Mouse (Mus musculus) ES-E14 (cell line): ENCODE measurements around the gene Pak1.

Experiments
- CHD2 ChIP-seq: IDR thresholded peaks from 2 replicates; pipeline ENCODE4 v1.6.1; 2014; ENCODE audit warnings: mild to moderate bottlenecking, low read depth, low read length, inconsistent platforms
- MAFK ChIP-seq: IDR thresholded peaks from 2 replicates; pipeline ENCODE4 v1.6.1; 2014; ENCODE audit warnings: mild to moderate bottlenecking, low read depth, low read length, inconsistent platforms; ENCODE audit not compliant: insufficient read depth
- ZC3H11A ChIP-seq: IDR thresholded peaks from 2 replicates; pipeline ENCODE4 v1.6.1; 2012; ENCODE audit warnings: low read depth, mild to moderate bottlenecking, inconsistent platforms, low read length, borderline replicate concordance
- ZNF384 ChIP-seq: IDR thresholded peaks from 2 replicates; pipeline ENCODE4 v1.6.1; 2012; ENCODE audit warnings: low read depth, low read length, inconsistent platforms

- no peak for TF ChIP-seq ZC3H11A
- no peak for TF ChIP-seq ZNF384
- no peak for TF ChIP-seq MAFK
- no peak for TF ChIP-seq CHD2
Observed at GRCm38 (mm10) chr7:97842332-97842731, 54.0 kb downstream of the Pak1 start.
